Mouse (Mus musculus) spleen, postnatal 0 days (tissue): Measurements from ENCODE around the gene Olfr887. TPM values are rescaled to one million over a fixed set of nuclear protein-coding genes. Genes with fewer than 3 reads are reported as not detected.

Experiments used
- polyA plus RNA-seq: library from polyadenylated mRNA; unstranded; fragments of >200 nt; fragmentation: Nextera tagmentation; extraction: Ambion mirVana; gene quantifications from 2 replicates; pipeline ENCODE4 v1.2.1, GENCODE M21; 2015

Olfr887 gene
- not detected in 2 replicates for polyA plus RNA-seq

GRCm38 (mm10) chr9:38083772-38084171 lies at the start of gene Olfr887:
Gene Olfr887, plus strand, starts transcription at chr9:38084072.

GRCm38 (mm10) chr9:38046255-38046654 lies 37.6 kb upstream of the Olfr887 start, which contains the start of gene Olfr884:
Gene Olfr884, plus strand, starts transcription at chr9:38046555.

GRCm38 (mm10) chr9:38061022-38061421 lies 22.9 kb upstream of the Olfr887 start, which contains the start of gene Olfr885:
Gene Olfr885, plus strand, starts transcription at chr9:38061322.

DNA sequence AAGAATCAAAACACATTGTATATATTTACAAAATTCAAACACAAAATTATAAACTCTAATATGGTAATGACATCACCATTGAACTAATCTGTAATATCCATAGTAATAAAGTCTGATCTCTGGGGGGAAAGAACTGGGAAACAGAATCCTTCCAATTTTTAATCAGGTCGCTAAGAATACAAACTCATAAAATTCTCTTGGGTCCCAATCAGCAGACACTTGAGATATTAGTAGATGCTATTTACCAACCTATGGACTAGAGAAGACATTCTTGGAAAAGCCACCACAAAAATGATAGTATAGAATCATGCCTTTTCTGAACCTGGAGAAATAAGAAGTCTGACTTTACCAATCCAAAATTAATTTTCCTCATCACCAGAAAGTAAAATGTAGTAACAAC lies 24.0 kb downstream of the Olfr887 start, which contains the start of gene Olfr888:
Gene Olfr888, plus strand, starts transcription at position 301 of the 400 bp plus-strand sequence.

GRCm38 (mm10) chr9:38114898-38115297 lies 31.0 kb downstream of the Olfr887 start, which contains the start of gene Olfr889:
Gene Olfr889, plus strand, starts transcription at chr9:38115198.

Other genes with a start within 250 kb of the Olfr887 start
- gene Olfr877, start 229.8 kb upstream of the Olfr887 start, polyA plus RNA-seq, result not detected in 2 replicates
- not detected in 2 replicates for gene Olfr145, start 187.3 kb upstream of the Olfr887 start, polyA plus RNA-seq
- gene Olfr878, start 166.2 kb upstream of the Olfr887 start, polyA plus RNA-seq, result not detected in 2 replicates
- not detected in 2 replicates for gene Olfr881, start 92.2 kb upstream of the Olfr887 start, polyA plus RNA-seq
- not detected in 2 replicates for gene Olfr883, start 58.3 kb upstream of the Olfr887 start, polyA plus RNA-seq
- gene Olfr884, start 37.5 kb upstream of the Olfr887 start, polyA plus RNA-seq, result not detected in 2 replicates
- not detected in 2 replicates for gene Olfr885, start 22.8 kb upstream of the Olfr887 start, polyA plus RNA-seq
- not detected in 2 replicates for gene Olfr888, start 24.1 kb downstream of the Olfr887 start, polyA plus RNA-seq
- 0.13 and 0.18 TPM in 2 replicates for gene Olfr889, start 31.1 kb downstream of the Olfr887 start, polyA plus RNA-seq
- gene Olfr890, start 58.4 kb downstream of the Olfr887 start, polyA plus RNA-seq, result not detected in 2 replicates
- gene Olfr891, start 96.7 kb downstream of the Olfr887 start, polyA plus RNA-seq, result not detected in 2 replicates
- gene Olfr893, start 124.3 kb downstream of the Olfr887 start, polyA plus RNA-seq, result not detected in 2 replicates
- gene Olfr894, start 134.0 kb downstream of the Olfr887 start, polyA plus RNA-seq, result not detected in 2 replicates
- not detected in 2 replicates for gene Olfr143, start 168.7 kb downstream of the Olfr887 start, polyA plus RNA-seq
- not detected in 2 replicates for gene Olfr895, start 183.8 kb downstream of the Olfr887 start, polyA plus RNA-seq
- gene Olfr896-ps1, start 207.0 kb downstream of the Olfr887 start, polyA plus RNA-seq, result not detected in 2 replicates
- not detected in 2 replicates for gene Olfr25, start 245.0 kb downstream of the Olfr887 start, polyA plus RNA-seq